ENCODE assay signal across 28 mouse cellular contexts in genomic region chr1:186425421-186425820, GRCm38 (mm10).
DNase-seq lines count a peak whose midpoint lies in the region; ATAC-seq and TF ChIP-seq lines count a peak whose summit lies in the region.
"Had no signal": no experiment of that assay in that cellular context is flagged by ENCODE, and none has a peak within 500 bp of the region (broad histone marks: within the 10 kb centered on the region; RNA-seq: fewer than 3 reads in every experiment).

No protein-coding gene starts in this region.

- 47% methylated on average over 6 of the region's 6 CpGs for WGBS in heart, embryonic 16.5 days
- 53% methylated on average over 6 of the region's 6 CpGs for WGBS in limb, embryonic 14.5 days

- peak; percentile 39 for DNase-seq in gastrocnemius, postnatal 25 days
- no peak for DNase-seq in gastrocnemius, postnatal 10 days
- no peak for DNase-seq in heart, postnatal 14 days
- DNase-seq in forelimb bud, embryonic 11.5 days (ENCODE audit: low read depth, low spot score), result peak; percentile 35
- peak; percentile 61 for DNase-seq in limb, embryonic 14.5 days (ENCODE audit: low spot score)
- DNase-seq in right cerebral cortex, postnatal 10 days (ENCODE audit: low spot score in 2 of 2), result no peak
- no peak for DNase-seq in left cerebral cortex, postnatal 14 days (ENCODE audit: low spot score in 2 of 2)
- DNase-seq: adrenal gland, adult 8-10 months; cerebellum, adult 18-20 months; cerebellum, postnatal 14 days; kidney, adult 11 months; kidney, postnatal 4 days; liver; retina, postnatal 1 day; thymus, postnatal 25 days had no signal

- H3K9me3 ChIP-seq in heart, embryonic 16.5 days (replicated peaks; ENCODE audit: control insufficient read depth, low read length), result no peaks in the 10 kb centered on the region
- H3K9me3 ChIP-seq in limb, embryonic 14.5 days (ENCODE audit: control insufficient read depth, low read length), result no peaks in the 10 kb centered on the region
- H3K9me3 ChIP-seq: embryonic facial prominence, embryonic 12.5 days; forebrain, embryonic 12.5 days; hindbrain, embryonic 13.5 days; liver, embryonic 15.5 days; midbrain, embryonic 10.5 days; neural tube, embryonic 13.5 days had no signal

- ATAC-seq in heart, embryonic 16.5 days (replicated peaks; ENCODE audit: extremely low read depth, insufficient read depth, low FRiP score), result peak; percentile 58; the same call in 1 of the 2 replicates
- peak; percentile 90 for ATAC-seq in limb, embryonic 14.5 days (ENCODE audit: low FRiP score, low read depth)
- ATAC-seq: activated CD4-positive, CD25-positive, alpha-beta regulatory T cell, adult 4 months; midbrain, embryonic 16.5 days had no signal

- H3K27ac ChIP-seq in heart, embryonic 16.5 days (ENCODE audit: low read length), result no peak overlapping the region
- H3K27ac ChIP-seq in limb, embryonic 14.5 days (replicated peaks; ENCODE audit: low read depth, low read length), result no peak overlapping the region
- H3K27ac ChIP-seq: embryonic facial prominence, embryonic 12.5 days; forebrain, embryonic 12.5 days; hindbrain, embryonic 13.5 days; liver, embryonic 15.5 days; macrophage; midbrain, embryonic 10.5 days; neural tube, embryonic 13.5 days had no signal

- no peak overlapping the region for H3K4me3 ChIP-seq in heart, embryonic 16.5 days (ENCODE audit: low read length)
- no peak overlapping the region for H3K4me3 ChIP-seq in limb, embryonic 14.5 days (replicated peaks; ENCODE audit: low read length)
- H3K4me3 ChIP-seq: embryonic facial prominence, embryonic 12.5 days; erythroblast, embryonic 14.5 days; forebrain, embryonic 12.5 days; hindbrain, embryonic 13.5 days; liver, embryonic 15.5 days; midbrain, embryonic 10.5 days; myocyte; neural tube, embryonic 13.5 days had no signal

- no peaks in the 10 kb centered on the region for H3K27me3 ChIP-seq in heart, embryonic 16.5 days (ENCODE audit: control insufficient read depth, insufficient read depth, low read length)
- H3K27me3 ChIP-seq in limb, embryonic 14.5 days (ENCODE audit: control insufficient read depth, insufficient read depth, low read length), result no peaks in the 10 kb centered on the region
- H3K27me3 ChIP-seq: embryonic facial prominence, embryonic 12.5 days; forebrain, embryonic 12.5 days; hindbrain, embryonic 13.5 days; liver, embryonic 15.5 days; neural tube, embryonic 13.5 days had no signal

- H3K4me2 ChIP-seq in heart, embryonic 16.5 days (ENCODE audit: low read depth, low read length), result no peak overlapping the region
- H3K4me2 ChIP-seq in limb, embryonic 14.5 days (replicated peaks; ENCODE audit: low read depth, low read length, severe bottlenecking), result no peak overlapping the region
- H3K4me2 ChIP-seq: embryonic facial prominence, embryonic 12.5 days; forebrain, embryonic 12.5 days; heart, embryonic 11.5 days; hindbrain, embryonic 13.5 days; liver, embryonic 15.5 days; neural tube, embryonic 13.5 days had no signal

- H3K4me1 ChIP-seq in heart, embryonic 16.5 days (ENCODE audit: control insufficient read depth, insufficient read depth, low read length), result no peaks in the 10 kb centered on the region; the same call in 1 of the 2 replicates
- H3K4me1 ChIP-seq in limb, embryonic 14.5 days (ENCODE audit: control insufficient read depth, insufficient read depth, low read length), result peaks cover 6% of the 10 kb centered on the region; the same call in 1 of the 2 replicates
- H3K4me1 ChIP-seq: hindbrain, embryonic 13.5 days; liver, embryonic 15.5 days; midbrain, embryonic 10.5 days; neural tube, embryonic 13.5 days had no signal

- no peaks in the 10 kb centered on the region for H3K36me3 ChIP-seq in heart, embryonic 16.5 days (ENCODE audit: control insufficient read depth, insufficient read depth)
- H3K36me3 ChIP-seq in limb, embryonic 14.5 days (ENCODE audit: control insufficient read depth, insufficient read depth, low read length), result no peaks in the 10 kb centered on the region
- H3K36me3 ChIP-seq: embryonic facial prominence, embryonic 12.5 days; forebrain, embryonic 12.5 days; hindbrain, embryonic 13.5 days; liver, embryonic 15.5 days; midbrain, embryonic 10.5 days; neural tube, embryonic 13.5 days had no signal

- no peak overlapping the region for H3K9ac ChIP-seq in heart, embryonic 16.5 days (ENCODE audit: low read length)
- H3K9ac ChIP-seq in limb, embryonic 14.5 days (ENCODE audit: low read depth, low read length, severe bottlenecking), result no peak overlapping the region
- H3K9ac ChIP-seq: embryonic facial prominence, embryonic 12.5 days; forebrain, embryonic 12.5 days; hindbrain, embryonic 13.5 days; liver, embryonic 15.5 days; neural tube, embryonic 13.5 days had no signal

- TF ChIP-seq POLR2A in limb, embryonic 14.5 days (IDR thresholded peaks at IDR 0.05; ENCODE audit: borderline replicate concordance, extremely low read depth, insufficient read depth, insufficient read length), result no peak

- intact Hi-C loops in heart, postnatal 14 days (cut with DNase I), result no loop called here
- intact Hi-C loops in left cerebral cortex, postnatal 14 days (cut with DNase I), result no loop called here

Comparison
In these comparisons a context has a peak if more than half of its experiments do, and no peak if none do; other contexts are left out.
1. DNase-seq: peak in gastrocnemius, postnatal 25 days (single experiment), forelimb bud, embryonic 11.5 days (single experiment) and limb, embryonic 14.5 days (single experiment); none in gastrocnemius, postnatal 10 days (single experiment), heart, postnatal 14 days (0 of 2), right cerebral cortex, postnatal 10 days (0 of 2) and left cerebral cortex, postnatal 14 days (0 of 2).